Mouse (Mus musculus): ENCODE data around the gene Kremen1.

DNA sequence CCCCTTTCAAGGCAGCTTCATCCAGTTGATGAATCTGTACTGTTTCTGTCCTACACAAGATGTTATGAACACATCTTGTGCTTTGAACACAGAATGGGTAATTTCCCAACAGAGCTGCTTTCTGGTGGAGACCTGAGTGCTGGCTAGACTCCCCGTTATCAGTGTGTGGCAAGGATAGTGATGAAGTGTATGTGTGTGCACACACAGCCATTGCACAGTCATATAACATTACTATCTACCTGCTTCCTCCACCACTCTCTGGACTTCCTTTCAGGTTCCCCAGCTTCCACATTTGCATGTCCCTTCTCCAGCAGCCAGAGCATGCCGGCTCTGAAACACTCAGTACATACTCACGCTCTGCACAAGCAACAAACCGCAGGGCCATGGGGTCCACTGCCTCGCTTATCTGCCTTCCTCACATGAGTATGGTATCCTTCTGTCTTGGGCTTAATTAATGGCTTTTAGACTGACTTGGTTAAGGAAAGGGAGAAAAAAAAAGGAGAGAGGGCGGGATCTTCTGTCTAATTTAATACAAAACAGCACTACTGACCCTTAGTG is 46.8 kb downstream of the Kremen1 start:
- TF ChIP-seq POLR2A (IDR thresholded peaks at IDR 0.05; ENCODE audit: low read depth, low read length) (no peak), CTCF (IDR thresholded peaks at IDR 0.05; ENCODE audit: extremely low read depth, insufficient read depth, insufficient read length, insufficient replicate concordance) (no peak)

All from spleen, adult 2 months (tissue).